Mouse (Mus musculus) heart, embryonic 11.5 days (tissue): Measurements from ENCODE around the gene Fcrl6. TPM values are rescaled to one million over a fixed set of nuclear protein-coding genes. Genes with fewer than 3 reads are reported as not detected.

Source experiments
- ATAC-seq: fragments of 200-750 bp; cut with Nextera tagmentation; replicated peaks from 2 replicates; pipeline ENCODE4 v1.8.0; 2017; ENCODE audit warnings: moderate library complexity; ENCODE audit not compliant: insufficient number of reproducible peaks, low FRiP score, low TSS enrichment
- H3K27ac ChIP-seq: fragments of 300-500 bp; sonication (generic); 2 replicates; pipeline ENCODE4 v1.5.1; 2014; ENCODE audit warnings: mild to moderate bottlenecking, low read depth, low read length
- H3K27me3 ChIP-seq: fragments of 300-500 bp; sonication (generic); 2 replicates; pipeline ENCODE4 v1.6.1; 2014; ENCODE audit warnings: mild to moderate bottlenecking, low read length, mixed read lengths; ENCODE audit not compliant: control insufficient read depth, insufficient read depth
- H3K36me3 ChIP-seq: fragments of 300-500 bp; sonication (generic); 2 replicates; pipeline ENCODE4 v1.6.1; 2014; ENCODE audit warnings: mild to moderate bottlenecking, low read length, moderate library complexity, mixed read lengths; ENCODE audit not compliant: control insufficient read depth, insufficient read depth
- H3K4me1 ChIP-seq: fragments of 300-500 bp; sonication (generic); 2 replicates; pipeline ENCODE4 v1.6.1; 2014; ENCODE audit warnings: low read length; ENCODE audit not compliant: control insufficient read depth, insufficient read depth
- H3K4me2 ChIP-seq: fragments of 300-500 bp; sonication (generic); 2 replicates; pipeline ENCODE4 v1.6.1; 2014; ENCODE audit warnings: mild to moderate bottlenecking, moderate library complexity
- H3K4me3 ChIP-seq: fragments of 300-500 bp; sonication (generic); 2 replicates; pipeline ENCODE4 v1.5.1; 2014; ENCODE audit warnings: low read depth, low read length
- H3K9ac ChIP-seq: fragments of 300-500 bp; sonication (generic); 2 replicates; pipeline ENCODE4 v1.6.1; 2014; ENCODE audit warnings: mild to moderate bottlenecking, low read depth, low read length, moderate library complexity
- H3K9me3 ChIP-seq: fragments of 300-500 bp; sonication (generic); replicated peaks from 2 replicates; pipeline ENCODE4 v1.6.1; 2016; ENCODE audit warnings: low read length; ENCODE audit not compliant: control insufficient read depth
- WGBS: fragments of 180-500 bp; shearing (Covaris S2); extraction: QIAGEN DNeasy Blood & Tissue Kit; methylation state at CpG from one replicate; pipeline ENCODE4 v1.1.7; 2014; ENCODE audit not compliant: insufficient replicate concordance; 5-methylcytosine and 5-hydroxymethylcytosine counted together
- polyA plus RNA-seq: library from polyadenylated mRNA; unstranded; fragments of >200 nt; fragmentation: Nextera tagmentation; extraction: Ambion mirVana; gene quantifications from 2 replicates; pipeline ENCODE4 v1.2.1, GENCODE M21; 2014

The Fcrl6 gene
- polyA plus RNA-seq, 1 experiment from 2014 or later, result not detected

DNA sequence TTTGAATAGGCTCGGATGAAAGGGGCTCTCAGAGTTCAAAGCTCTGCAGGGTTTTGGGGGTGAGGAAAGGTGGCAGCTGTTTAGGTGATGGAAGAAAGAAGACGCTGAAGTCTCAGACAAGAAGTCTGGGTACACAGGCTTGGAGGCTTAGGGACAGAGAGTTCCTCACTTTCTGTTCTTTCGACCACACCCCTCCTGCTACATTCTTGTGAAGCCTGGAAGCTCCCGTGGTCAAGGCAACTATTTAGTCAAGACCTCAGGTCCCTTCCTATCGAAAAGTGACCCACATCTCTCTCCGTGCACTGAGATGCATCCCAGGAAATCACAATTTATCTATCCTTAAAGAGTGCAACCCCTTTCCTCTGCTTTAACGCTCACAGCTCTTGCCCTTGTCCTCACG lies 52.6 kb downstream of the Fcrl6 start:
- H3K27ac ChIP-seq, result no peak overlapping the region
- H3K4me1 ChIP-seq, result peaks cover 10% of the 10 kb centered on the region
- peaks cover 3% of the 10 kb centered on the region; the same call in 1 of the 2 replicates for H3K27me3 ChIP-seq
- H3K9me3 ChIP-seq, result no peaks in the 10 kb centered on the region
- peak overlapping the region; percentile 51 for H3K4me3 ChIP-seq
- peak overlapping the region; percentile 58 for H3K9ac ChIP-seq
- peak overlapping the region; percentile 85 for H3K4me2 ChIP-seq
- WGBS, result 7% methylated on average over 8 of the region's 8 CpGs
- H3K36me3 ChIP-seq, result no peaks in the 10 kb centered on the region
- ATAC-seq, result no peak

DNA sequence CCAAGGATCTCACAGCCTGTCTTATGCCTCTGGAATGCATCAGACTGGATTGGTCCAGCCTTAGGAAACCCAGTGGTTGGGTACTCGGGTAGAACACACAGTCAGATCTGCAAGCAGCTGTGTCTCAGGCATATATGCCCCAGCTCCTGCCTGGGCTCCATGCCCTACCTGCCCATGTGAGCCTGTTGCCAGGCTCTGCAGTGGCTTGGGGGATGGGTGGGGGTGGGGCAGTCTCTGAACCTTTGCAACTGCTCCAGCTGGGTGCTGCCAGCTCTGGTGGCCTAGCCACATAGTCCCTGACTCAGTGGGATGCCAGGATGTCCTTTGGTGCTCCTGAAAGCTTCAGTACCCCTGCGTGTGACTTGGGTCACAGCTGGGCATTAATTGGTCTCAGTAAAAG lies 53.0 kb downstream of the Fcrl6 start:
- Histone ChIP-seq H3K4me3 (no peak overlapping the region), H3K4me1 (peaks cover 10% of the 10 kb centered on the region)
- WGBS, result 19% methylated on average over 2 of the region's 2 CpGs

GRCm38 (mm10) chr1:172548501-172548900 lies 53.9 kb downstream of the Fcrl6 start:
- Histone ChIP-seq H3K9me3 (no peaks in the 10 kb centered on the region), H3K4me1 (peaks cover 10% of the 10 kb centered on the region), H3K36me3 (no peaks in the 10 kb centered on the region), H3K27ac (no peak overlapping the region), H3K4me3 (no peak overlapping the region), H3K4me2 (no peak overlapping the region), H3K27me3 (peaks cover 3% of the 10 kb centered on the region; the same call in 1 of the 2 replicates), H3K9ac (no peak overlapping the region)
- 54% methylated on average over 7 of the region's 7 CpGs for WGBS
- ATAC-seq, result no peak

More for the DNA sequence above, 53.0 kb downstream of the Fcrl6 start:
- no peak overlapping the region for H3K27ac ChIP-seq
- H3K36me3 ChIP-seq, result no peaks in the 10 kb centered on the region
- no peaks in the 10 kb centered on the region for H3K9me3 ChIP-seq
- peaks cover 3% of the 10 kb centered on the region; the same call in 1 of the 2 replicates for H3K27me3 ChIP-seq
- no peak for ATAC-seq
- peak overlapping the region; percentile 85 for H3K4me2 ChIP-seq
- no peak overlapping the region for H3K9ac ChIP-seq

Other genes starting within 250 kb of the Fcrl6 start
- gene Pigm, start 226.0 kb downstream of the Fcrl6 start, polyA plus RNA-seq, result 8.8 and 9.8 TPM in 2 replicates
- 1.1 and 1.2 TPM in 2 replicates for gene Slamf9, start 127.2 kb downstream of the Fcrl6 start, polyA plus RNA-seq
- 9.3 and 12.0 TPM in 2 replicates for gene Igsf9, start 120.8 kb downstream of the Fcrl6 start, polyA plus RNA-seq
- gene Tagln2, start 102.5 kb downstream of the Fcrl6 start, polyA plus RNA-seq, result 248 and 295 TPM in 2 replicates
- gene Cfap45, start 81.8 kb downstream of the Fcrl6 start, polyA plus RNA-seq, result 2.6 and 2.7 TPM in 2 replicates
- 0.28 TPM in 1 of 2 replicates, not detected in the other for gene Vsig8, start 46.6 kb downstream of the Fcrl6 start, polyA plus RNA-seq
- not detected in 2 replicates for gene Slamf8, start 12.0 kb downstream of the Fcrl6 start, polyA plus RNA-seq
- gene Dusp23, start 30.4 kb upstream of the Fcrl6 start, polyA plus RNA-seq, result 11.8 and 14.5 TPM in 2 replicates
- 0.11 TPM in 1 of 2 replicates, not detected in the other for gene Crp, start 95.5 kb upstream of the Fcrl6 start, polyA plus RNA-seq